Mouse (Mus musculus): ENCODE measurements around the gene Muc5ac. TPM values are rescaled to one million over a fixed set of nuclear protein-coding genes. Genes with fewer than 3 reads are reported as not detected.
"Not testable (repeated sequence)": the region's sequence is repeated elsewhere in the genome, so short reads cannot be mapped to it uniquely, and the experiment has no call there.

Muc5ac gene
- polyA plus RNA-seq, 1 experiment from 2014 or later, result not detected

GRCm38 (mm10) chr7:141776199-141776598, 12.6 kb upstream of the Muc5ac start:
- no peaks in the 10 kb centered on the region for H3K9me3 ChIP-seq (ENCODE audit: control insufficient read depth, low read length)
- no peak overlapping the region for H3K9ac ChIP-seq (replicated peaks; ENCODE audit: low read depth, low read length)
- ATAC-seq (ENCODE audit: low read depth), result no peak
- H3K36me3 ChIP-seq (ENCODE audit: control insufficient read depth, insufficient read depth, low read length), result no peaks in the 10 kb centered on the region
- 92% methylated on average over 5 of the region's 5 CpGs for WGBS
- H3K4me2 ChIP-seq (ENCODE audit: low read depth, low read length), result no peak overlapping the region
- no peaks in the 10 kb centered on the region for H3K27me3 ChIP-seq (ENCODE audit: control insufficient read depth, insufficient read depth, low read length)
- no peaks in the 10 kb centered on the region for H3K4me1 ChIP-seq (ENCODE audit: control insufficient read depth, insufficient read depth, low read length)
- no peak overlapping the region for H3K27ac ChIP-seq (ENCODE audit: low read depth, low read length)
- H3K4me3 ChIP-seq (ENCODE audit: low read depth, low read length), result no peak overlapping the region

DNA sequence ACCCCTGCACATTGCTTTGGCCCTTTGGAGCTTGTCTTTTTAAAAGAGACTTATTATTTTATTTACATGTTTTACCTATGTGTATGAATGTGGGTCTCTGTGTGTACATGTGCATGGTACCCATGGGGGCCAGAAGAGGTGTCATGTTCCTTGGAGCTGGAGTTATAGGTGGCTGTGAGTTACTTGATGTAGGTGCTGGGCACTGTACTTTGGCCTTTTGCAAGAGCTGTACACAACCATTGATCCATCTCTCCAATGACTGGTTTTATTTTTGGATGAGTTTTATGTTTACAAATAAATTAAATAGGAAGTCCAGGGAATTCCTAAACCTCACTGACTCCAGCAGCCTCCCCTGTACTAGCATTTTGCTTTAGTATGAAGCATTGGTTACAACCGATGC, 5.5 kb downstream of the Muc5ac start:
- Histone ChIP-seq H3K4me2 (ENCODE audit: low read depth, low read length) (no peak overlapping the region), H3K36me3 (ENCODE audit: control insufficient read depth, insufficient read depth, low read length) (no peaks in the 10 kb centered on the region), H3K9me3 (ENCODE audit: control insufficient read depth, low read length) (no peaks in the 10 kb centered on the region), H3K9ac (replicated peaks; ENCODE audit: low read depth, low read length) (no peak overlapping the region), H3K27me3 (ENCODE audit: control insufficient read depth, insufficient read depth, low read length) (no peaks in the 10 kb centered on the region), H3K27ac (ENCODE audit: low read depth, low read length) (no peak overlapping the region), H3K4me1 (ENCODE audit: control insufficient read depth, insufficient read depth, low read length) (no peaks in the 10 kb centered on the region), H3K4me3 (ENCODE audit: low read depth, low read length) (no peak overlapping the region)
- no peak for ATAC-seq (ENCODE audit: low read depth)
- WGBS, result 92% methylated on average over 1 of the region's 1 CpGs

GRCm38 (mm10) chr7:141803206-141803605, 14.4 kb downstream of the Muc5ac start:
- H3K4me3 ChIP-seq (ENCODE audit: low read depth, low read length), result no peak overlapping the region
- no peaks in the 10 kb centered on the region for H3K36me3 ChIP-seq (ENCODE audit: control insufficient read depth, insufficient read depth, low read length)
- WGBS, result 96% methylated on average over 7 of the region's 7 CpGs
- H3K27me3 ChIP-seq (ENCODE audit: control insufficient read depth, insufficient read depth, low read length), result no peaks in the 10 kb centered on the region
- no peak overlapping the region for H3K4me2 ChIP-seq (ENCODE audit: low read depth, low read length)
- ATAC-seq (ENCODE audit: low read depth), result no peak
- H3K4me1 ChIP-seq (ENCODE audit: control insufficient read depth, insufficient read depth, low read length), result no peaks in the 10 kb centered on the region
- no peaks in the 10 kb centered on the region for H3K9me3 ChIP-seq (ENCODE audit: control insufficient read depth, low read length)
- H3K27ac ChIP-seq (ENCODE audit: low read depth, low read length), result no peak overlapping the region
- H3K9ac ChIP-seq (replicated peaks; ENCODE audit: low read depth, low read length), result no peak overlapping the region

DNA sequence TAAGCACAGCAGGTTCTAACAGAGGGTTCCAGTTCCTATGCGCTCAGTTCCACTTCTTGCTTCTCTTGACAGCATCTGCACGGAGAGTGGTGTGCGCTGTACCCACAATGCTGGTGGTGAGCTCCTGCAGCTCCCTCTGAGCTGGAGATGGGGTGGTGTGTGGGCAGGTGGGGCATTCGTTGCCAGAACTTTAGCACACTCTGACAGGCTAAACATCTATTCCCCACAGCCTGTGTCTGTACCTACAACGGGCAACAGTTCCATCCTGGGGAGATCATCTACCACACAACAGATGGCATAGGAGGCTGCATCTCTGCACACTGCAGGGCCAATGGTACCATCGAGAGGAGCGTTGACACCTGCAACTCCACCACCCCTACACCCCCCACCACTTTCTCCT, 16.6 kb downstream of the Muc5ac start:
- Histone ChIP-seq H3K9ac (replicated peaks; ENCODE audit: low read depth, low read length) (no peak overlapping the region), H3K4me1 (ENCODE audit: control insufficient read depth, insufficient read depth, low read length) (no peaks in the 10 kb centered on the region), H3K27ac (ENCODE audit: low read depth, low read length) (no peak overlapping the region), H3K27me3 (ENCODE audit: control insufficient read depth, insufficient read depth, low read length) (no peaks in the 10 kb centered on the region), H3K4me3 (ENCODE audit: low read depth, low read length) (no peak overlapping the region), H3K4me2 (ENCODE audit: low read depth, low read length) (no peak overlapping the region), H3K9me3 (ENCODE audit: control insufficient read depth, low read length) (no peaks in the 10 kb centered on the region), H3K36me3 (ENCODE audit: control insufficient read depth, insufficient read depth, low read length) (no peaks in the 10 kb centered on the region)
- ATAC-seq (ENCODE audit: low read depth), result no peak
- WGBS, result 85% methylated on average over 7 of the region's 7 CpGs

GRCm38 (mm10) chr7:141807823-141808222, 19.1 kb downstream of the Muc5ac start:
- not testable (repeated sequence) for ATAC-seq (ENCODE audit: low read depth); H3K4me2 ChIP-seq (ENCODE audit: low read depth, low read length); H3K4me3 ChIP-seq (ENCODE audit: low read depth, low read length); H3K27ac ChIP-seq (ENCODE audit: low read depth, low read length); H3K4me1 ChIP-seq (ENCODE audit: control insufficient read depth, insufficient read depth, low read length); H3K9ac ChIP-seq (replicated peaks; ENCODE audit: low read depth, low read length); H3K9me3 ChIP-seq (ENCODE audit: control insufficient read depth, low read length); H3K36me3 ChIP-seq (ENCODE audit: control insufficient read depth, insufficient read depth, low read length); H3K27me3 ChIP-seq (ENCODE audit: control insufficient read depth, insufficient read depth, low read length)
- WGBS, result no CpG with 5 or more reads among the region's 4 CpGs

DNA sequence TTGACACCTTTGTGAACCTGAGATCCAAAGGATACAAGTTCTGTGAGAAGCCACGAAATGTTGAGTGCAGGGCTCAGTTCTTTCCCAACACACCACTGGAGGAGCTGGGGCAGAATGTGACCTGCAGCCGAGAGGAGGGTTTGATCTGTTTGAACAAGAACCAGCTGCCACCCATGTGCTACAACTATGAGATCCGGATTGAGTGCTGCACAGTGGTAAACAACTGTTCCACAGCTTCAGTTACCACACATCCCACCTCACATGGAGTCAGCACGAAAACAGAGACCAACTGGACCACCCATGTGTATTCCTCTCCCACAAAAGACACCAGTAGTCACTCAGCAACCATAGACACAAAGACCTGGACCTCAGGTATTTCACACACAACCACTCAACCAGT, 21.2 kb downstream of the Muc5ac start:
- not testable (repeated sequence) for H3K9me3 ChIP-seq (ENCODE audit: control insufficient read depth, low read length); H3K4me2 ChIP-seq (ENCODE audit: low read depth, low read length); H3K9ac ChIP-seq (replicated peaks; ENCODE audit: low read depth, low read length); H3K27me3 ChIP-seq (ENCODE audit: control insufficient read depth, insufficient read depth, low read length); H3K36me3 ChIP-seq (ENCODE audit: control insufficient read depth, insufficient read depth, low read length); H3K4me3 ChIP-seq (ENCODE audit: low read depth, low read length); H3K4me1 ChIP-seq (ENCODE audit: control insufficient read depth, insufficient read depth, low read length); H3K27ac ChIP-seq (ENCODE audit: low read depth, low read length); ATAC-seq (ENCODE audit: low read depth)
- no CpG with 5 or more reads among the region's 4 CpGs for WGBS

GRCm38 (mm10) chr7:141813321-141813720, 24.5 kb downstream of the Muc5ac start:
- Histone ChIP-seq H3K36me3 (ENCODE audit: control insufficient read depth, insufficient read depth, low read length) (no peaks in the 10 kb centered on the region), H3K4me3 (ENCODE audit: low read depth, low read length) (no peak overlapping the region), H3K4me2 (ENCODE audit: low read depth, low read length) (no peak overlapping the region), H3K9ac (replicated peaks; ENCODE audit: low read depth, low read length) (no peak overlapping the region), H3K27ac (ENCODE audit: low read depth, low read length) (no peak overlapping the region), H3K4me1 (ENCODE audit: control insufficient read depth, insufficient read depth, low read length) (no peaks in the 10 kb centered on the region), H3K27me3 (ENCODE audit: control insufficient read depth, insufficient read depth, low read length) (no peaks in the 10 kb centered on the region), H3K9me3 (ENCODE audit: control insufficient read depth, low read length) (no peaks in the 10 kb centered on the region)
- WGBS, result 83% methylated on average over 4 of the region's 4 CpGs
- ATAC-seq (ENCODE audit: low read depth), result no peak

DNA sequence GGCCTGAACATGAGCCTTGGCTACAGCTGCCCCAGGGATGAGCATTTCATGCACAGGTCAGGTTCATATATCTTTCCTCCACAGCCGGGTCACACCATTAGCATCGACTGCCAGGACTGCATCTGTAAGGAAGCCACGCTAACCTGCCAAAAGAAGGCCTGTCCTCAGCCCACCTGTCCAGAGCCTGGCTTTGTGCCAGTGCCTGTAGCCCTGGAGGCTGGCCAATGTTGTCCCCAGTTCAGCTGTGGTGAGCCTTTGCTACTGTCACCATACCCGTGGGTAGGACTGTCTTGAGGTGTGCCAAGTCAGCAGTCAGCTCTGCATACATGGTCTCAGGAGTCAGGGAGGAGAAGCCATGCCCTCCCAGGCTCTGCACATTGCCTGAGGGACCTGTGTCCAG, 26.6 kb downstream of the Muc5ac start:
- no peaks in the 10 kb centered on the region for H3K9me3 ChIP-seq (ENCODE audit: control insufficient read depth, low read length)
- no peaks in the 10 kb centered on the region for H3K27me3 ChIP-seq (ENCODE audit: control insufficient read depth, insufficient read depth, low read length)
- H3K4me3 ChIP-seq (ENCODE audit: low read depth, low read length), result no peak overlapping the region
- no peak for ATAC-seq (ENCODE audit: low read depth)
- no peak overlapping the region for H3K9ac ChIP-seq (replicated peaks; ENCODE audit: low read depth, low read length)
- no peak overlapping the region for H3K27ac ChIP-seq (ENCODE audit: low read depth, low read length)
- WGBS, result 83% methylated on average over 4 of the region's 4 CpGs
- no peak overlapping the region for H3K4me2 ChIP-seq (ENCODE audit: low read depth, low read length)
- H3K4me1 ChIP-seq (ENCODE audit: control insufficient read depth, insufficient read depth, low read length), result no peaks in the 10 kb centered on the region
- H3K36me3 ChIP-seq (ENCODE audit: control insufficient read depth, insufficient read depth, low read length), result no peaks in the 10 kb centered on the region

- Histone ChIP-seq H3K4me2 (ENCODE audit: low read depth, low read length) (no peak overlapping the region), H3K27ac (ENCODE audit: low read depth, low read length) (no peak overlapping the region), H3K27me3 (ENCODE audit: control insufficient read depth, insufficient read depth, low read length) (no peaks in the 10 kb centered on the region), H3K36me3 (ENCODE audit: control insufficient read depth, insufficient read depth, low read length) (no peaks in the 10 kb centered on the region), H3K4me1 (ENCODE audit: control insufficient read depth, insufficient read depth, low read length) (no peaks in the 10 kb centered on the region), H3K4me3 (ENCODE audit: low read depth, low read length) (no peak overlapping the region), H3K9me3 (ENCODE audit: control insufficient read depth, low read length) (no peaks in the 10 kb centered on the region), H3K9ac (replicated peaks; ENCODE audit: low read depth, low read length) (no peak overlapping the region)
- ATAC-seq (ENCODE audit: low read depth), result no peak
- 48% methylated on average over 11 of the region's 11 CpGs for WGBS
Observed at GRCm38 (mm10) chr7:141817355-141818075, 28.7 kb downstream of the Muc5ac start.

All from neural tube, embryonic 14.5 days (tissue).